In the genomic region with DNA sequence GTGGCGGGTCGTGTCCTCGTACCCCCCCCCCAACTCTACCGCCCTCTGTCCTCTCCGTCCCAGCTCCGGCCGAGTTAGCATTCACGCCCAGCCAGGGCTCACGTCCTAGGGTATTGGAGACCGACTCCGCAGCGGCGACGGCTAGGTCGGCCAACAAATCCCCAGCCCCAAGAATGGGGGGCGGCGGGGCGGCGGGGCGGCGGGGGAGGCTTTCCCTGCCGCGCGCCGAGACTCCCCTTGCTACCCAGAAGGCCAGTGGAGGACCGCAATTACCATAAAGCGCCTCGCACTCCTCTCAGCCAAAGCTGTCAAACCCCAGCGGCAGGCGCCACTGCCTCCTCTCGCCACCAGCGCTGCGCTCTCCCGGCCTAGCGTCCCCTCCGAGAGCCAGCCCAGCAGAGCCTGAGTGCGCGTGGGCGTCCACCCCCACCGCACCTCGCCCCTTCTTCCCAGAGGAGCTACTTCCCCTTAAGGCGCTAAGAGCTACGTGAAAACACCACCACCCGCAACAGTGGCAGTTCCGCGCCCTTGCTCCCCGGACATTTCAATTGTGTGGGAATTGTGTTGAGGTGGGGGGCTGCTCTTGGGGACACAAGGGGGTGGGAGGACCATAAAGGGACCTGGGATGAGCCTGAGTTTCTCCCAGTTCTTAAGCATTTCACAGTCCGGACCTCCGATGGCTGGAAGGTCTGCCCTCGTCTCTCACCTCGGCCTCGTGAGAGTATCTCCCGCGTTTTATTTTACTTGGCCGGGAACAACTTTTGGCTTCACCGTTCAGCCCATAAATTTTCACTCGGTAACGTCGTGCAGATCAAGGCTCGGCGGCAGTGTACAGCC, we compare ENCODE assay signal across 8 mouse cellular contexts.
DNase-seq lines count a peak whose midpoint lies in the region; ATAC-seq and TF ChIP-seq lines count a peak whose summit lies in the region.

No protein-coding gene starts in this region.

- TF ChIP-seq EP300 in heart, postnatal 0 days (IDR thresholded peaks at IDR 0.05; ENCODE audit: low read depth), result no peak

- peak overlapping the region; percentile 90 for H3K4me2 ChIP-seq in heart, postnatal 0 days (ENCODE audit: low read depth, low read length)

- H3K36me3 ChIP-seq in heart, postnatal 0 days (replicated peaks; ENCODE audit: control insufficient read depth, insufficient read depth, low read length), result no peaks in the 10 kb centered on the region
- no peaks in the 10 kb centered on the region for H3K36me3 ChIP-seq in midbrain, embryonic 10.5 days
- H3K36me3 ChIP-seq in splenic B cell, adult 2 months (ENCODE audit: control insufficient read depth, insufficient read depth, low read length, poor library complexity, severe bottlenecking), result no peaks in the 10 kb centered on the region

- H3K27me3 ChIP-seq in heart, postnatal 0 days (ENCODE audit: control insufficient read depth, insufficient read depth, low read length), result peaks cover 48% of the 10 kb centered on the region; the same call in 1 of the 2 replicates
- peaks cover 100% of the 10 kb centered on the region for H3K27me3 ChIP-seq in midbrain, embryonic 10.5 days (ENCODE audit: low read depth, poor library complexity, severe bottlenecking)
- H3K27me3 ChIP-seq in splenic B cell, adult 2 months (ENCODE audit: control insufficient read depth, insufficient read depth, low read length, poor library complexity, severe bottlenecking), result no peaks in the 10 kb centered on the region

- H3K4me3 ChIP-seq in heart, postnatal 0 days (ENCODE audit: low read depth, low read length), result peak overlapping the region; percentile 78
- H3K4me3 ChIP-seq in midbrain, embryonic 10.5 days, result peak overlapping the region; percentile 72

- ATAC-seq in heart, postnatal 0 days (ENCODE audit: insufficient read depth, low read depth), result peak; percentile 26; the same call in 1 of the 2 replicates

- WGBS in heart, postnatal 0 days, result 6% methylated on average over 48 of the region's 61 CpGs
- WGBS in midbrain, embryonic 10.5 days, result 1% methylated on average over 58 of the region's 61 CpGs

- H3K27ac ChIP-seq in heart, postnatal 0 days (ENCODE audit: low read depth), result peak overlapping the region; percentile 86
- peak overlapping the region; percentile 92 for H3K27ac ChIP-seq in midbrain, embryonic 10.5 days (replicated peaks)

- 0 out of 2 replicates have a peak, but pooled peaks cover 4% of the 10 kb centered on the region for H3K4me1 ChIP-seq in heart, postnatal 0 days (ENCODE audit: control insufficient read depth, insufficient read depth)
- H3K4me1 ChIP-seq in midbrain, embryonic 10.5 days, result peaks cover 74% of the 10 kb centered on the region

- H3K9me3 ChIP-seq in heart, postnatal 0 days (replicated peaks; ENCODE audit: control insufficient read depth, low read length), result no peaks in the 10 kb centered on the region
- no peaks in the 10 kb centered on the region for H3K9me3 ChIP-seq in midbrain, embryonic 10.5 days (replicated peaks)

- peak; percentile 32 for DNase-seq in urinary bladder, postnatal 14 days (ENCODE audit: low spot score)
- DNase-seq in urinary bladder, postnatal 25 days (ENCODE audit: low spot score), result no peak
- peak; percentile 75 for DNase-seq in embryo, embryonic 10 days (ENCODE audit: low spot score)
- peak; percentile 52 for DNase-seq in heart, postnatal 0 days (ENCODE audit: low spot score)
- peak; percentile 66 to 78 for DNase-seq in kidney, postnatal 4 days
- peak; percentile 75 for DNase-seq in midbrain, embryonic 10.5 days (ENCODE audit: low spot score)
- DNase-seq in splenic B cell, adult 2 months (ENCODE audit: low read depth, low spot score), result peak; percentile 72
- no peak for DNase-seq in urinary bladder, adult 18-20 months (ENCODE audit: low spot score in 2 of 2)

- peak overlapping the region; percentile 82 for H3K9ac ChIP-seq in heart, postnatal 0 days (replicated peaks; ENCODE audit: low read depth, low read length)

- no peak for TF ChIP-seq CTCF in heart, postnatal 0 days (IDR thresholded peaks at IDR 0.05; ENCODE audit: low read depth)

Comparison
In these comparisons a context has a peak if more than half of its experiments do, and no peak if none do; other contexts are left out.
1. DNase-seq: peak in urinary bladder, postnatal 14 days (single experiment), embryo, embryonic 10 days (single experiment), heart, postnatal 0 days (single experiment), kidney, postnatal 4 days (2 of 2), midbrain, embryonic 10.5 days (single experiment) and splenic B cell, adult 2 months (single experiment); none in urinary bladder, postnatal 25 days (single experiment) and urinary bladder, adult 18-20 months (0 of 2).